Mouse (Mus musculus): ENCODE measurements at regions not wholly inside any gene's neighbourhood (a gene's known extent, or its start where the extent isn't known, plus 50 kb on each side); places are given as distances from the start of the nearest gene placed in this dataset.

GRCm38 (mm10) chr13:107394451-107394850 lies 372.5 kb upstream of the Kif2a start:
- TF ChIP-seq POLR2A (IDR thresholded peaks at IDR 0.05; ENCODE audit: borderline replicate concordance, extremely low read depth, insufficient read depth, insufficient read length, poor library complexity, severe bottlenecking) (no peak), CTCF (IDR thresholded peaks at IDR 0.05; ENCODE audit: borderline replicate concordance, extremely low read depth, insufficient read depth, insufficient read length) (no peak)

All from brain, embryonic 14.5 days (tissue).